Mouse (Mus musculus) cerebellum, adult 2 months (tissue): ENCODE measurements around the gene Chit1.

ENCODE experiments used
- CTCF ChIP-seq: fragments of 200-500 bp; IDR thresholded peaks from 2 replicates; pipeline ENCODE4 v1.5.1; 2011; ENCODE audit warnings: low read depth, mild to moderate bottlenecking, control low read depth, low read length, moderate library complexity, borderline replicate concordance; ENCODE audit not compliant: insufficient read depth
- POLR2A ChIP-seq: fragments of 200-500 bp; IDR thresholded peaks from 2 replicates; pipeline ENCODE4 v1.6.1; 2011; ENCODE audit warnings: low read length, control low read depth, borderline replicate concordance; ENCODE audit not compliant: insufficient read depth

DNA sequence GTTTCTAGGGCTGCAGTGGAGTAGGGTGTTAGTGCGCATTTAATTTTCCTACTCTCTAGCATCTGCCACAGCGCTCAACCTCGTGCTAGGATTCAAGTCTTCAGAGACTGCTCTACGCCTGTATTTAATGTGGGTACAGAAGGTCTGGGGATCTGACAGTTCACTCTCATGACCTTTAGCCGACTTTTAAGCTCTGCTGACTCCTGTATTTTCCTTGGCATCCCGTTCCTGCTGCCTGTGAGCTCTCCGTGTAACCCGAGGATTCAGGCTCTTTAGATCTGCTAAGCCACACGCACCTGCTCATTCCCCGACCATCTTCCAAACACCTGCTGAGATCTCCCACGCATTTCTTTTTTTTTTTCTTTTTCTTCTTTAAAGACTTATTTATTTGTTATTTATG is 22.3 kb downstream of the Chit1 start:
- no peak for TF ChIP-seq CTCF
- no peak for TF ChIP-seq POLR2A
